Mouse (Mus musculus): ENCODE measurements around the gene Fam131c.

The Fam131c gene

DNA sequence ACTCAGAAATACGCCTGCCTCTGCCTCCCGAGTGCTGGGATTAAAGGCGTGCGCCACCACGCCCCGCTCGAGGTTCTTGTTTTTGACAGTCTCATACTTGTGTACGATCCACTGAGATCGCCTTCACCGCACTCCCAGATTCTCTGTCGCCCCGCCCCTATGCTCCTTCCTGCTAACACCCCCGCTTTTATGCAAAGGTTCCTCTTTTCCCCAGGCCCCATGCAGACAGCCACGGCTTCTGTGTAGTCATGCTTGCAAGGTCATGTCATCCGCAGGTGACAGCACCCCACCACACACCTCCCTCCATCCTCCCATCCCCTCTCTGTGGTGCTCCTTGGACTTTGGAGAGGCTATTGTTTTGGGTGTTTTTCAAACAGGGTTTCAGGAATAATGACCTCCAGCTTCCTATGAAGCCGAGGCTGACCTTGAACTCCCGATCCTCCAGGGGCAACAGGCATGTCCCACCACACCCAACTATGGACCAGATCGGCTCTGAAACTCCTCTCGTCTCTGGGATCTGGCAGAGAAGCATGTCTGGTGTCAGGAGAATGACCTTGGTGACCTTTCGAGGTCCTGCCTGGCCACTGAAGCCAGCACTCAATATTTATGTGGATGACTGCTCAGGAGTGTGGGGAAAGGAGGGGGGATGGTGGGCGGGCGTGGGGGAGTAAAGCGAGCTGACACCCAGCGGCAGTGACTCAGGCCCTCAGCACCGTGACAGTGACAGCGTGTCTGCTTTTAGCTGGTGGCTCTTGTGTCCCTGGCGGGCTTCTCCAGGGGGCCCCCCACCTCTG, 51.6 kb downstream of the Fam131c start:
- CTCF ChIA-PET = interaction anchor here in 3 of 4 experiments (0.6 to 3.6 kb wide), 8 partner anchors 8 to 272 kb away, joined by 3 to 21 read pairs (median 11); partner anchors contain the start of gene Fbxo42 (in 1 of the 3)
- POLR2A ChIA-PET = interaction anchor here in 3 of 4 experiments (0.6 to 11.8 kb wide), 24 partner anchors 9 to 374 kb away, joined by 3 to 342 read pairs (median 4); partner anchors contain the start of gene Casp9 (in 1 of the 3)

DNA sequence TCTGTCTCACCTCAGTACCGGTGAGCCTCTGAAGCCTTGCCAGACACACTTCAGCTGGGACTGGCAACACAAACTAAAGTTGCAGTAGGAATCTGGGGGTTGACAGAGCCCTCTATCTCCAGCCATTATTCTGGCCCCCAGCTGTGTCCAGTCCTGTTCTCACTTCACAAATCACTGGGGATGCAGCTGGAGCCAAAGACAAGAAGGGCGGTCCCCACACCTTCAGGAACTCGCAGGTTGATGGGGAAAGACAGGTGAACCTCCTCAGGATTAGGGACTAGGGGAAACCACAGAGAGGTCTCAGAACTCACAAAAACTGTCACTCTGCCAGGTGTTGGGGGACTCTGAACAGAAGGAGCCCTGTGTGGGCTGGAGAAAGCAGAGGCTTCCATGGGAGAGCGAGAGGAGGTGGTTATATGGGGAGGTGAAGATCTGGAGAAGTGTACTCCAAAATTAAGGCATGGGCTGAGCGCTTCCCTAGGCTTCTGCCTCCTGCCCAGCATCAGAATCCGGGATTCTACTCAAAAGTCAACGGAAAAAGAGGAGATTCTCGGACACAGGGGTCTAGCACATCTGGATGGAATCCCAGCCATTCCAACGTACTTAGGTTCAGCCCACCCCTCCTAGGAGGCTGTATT, 52.3 kb downstream of the Fam131c start, which contains the start of gene Hspb7:
Gene Hspb7, plus strand, starts transcription at position 588 of the 638 bp plus-strand sequence.
- POLR2A ChIA-PET = interaction anchor here in 3 of 4 experiments (0.6 to 11.8 kb wide), 30 partner anchors 8 to 374 kb away, joined by 3 to 342 read pairs (median 4); partner anchors contain the start of gene Casp9 (in 1 of the 3)
- CTCF ChIA-PET = interaction anchor here (0.7 to 3.6 kb wide), 15 partner anchors 9 to 669 kb away, joined by 3 to 21 read pairs (median 5); no protein-coding TSS in a partner anchor

DNA sequence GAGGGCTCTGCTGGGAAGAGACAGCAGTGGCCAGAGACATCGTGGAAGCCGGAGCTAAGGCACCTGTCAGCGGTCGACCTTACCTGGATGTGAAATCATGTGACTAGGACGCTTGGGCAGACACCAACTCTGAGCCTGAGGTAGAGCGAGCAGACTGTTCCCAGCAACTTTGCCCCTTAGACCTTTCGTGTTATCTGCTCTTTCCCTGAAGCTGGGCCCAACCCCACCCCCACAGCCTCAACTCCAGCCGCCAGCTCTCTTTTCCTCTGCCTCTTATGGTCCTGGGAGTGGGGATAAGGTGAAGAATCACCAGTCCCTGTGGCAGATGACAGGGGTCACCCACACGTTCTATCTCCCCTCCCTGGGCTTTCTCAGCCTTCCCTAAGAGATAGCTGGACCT, 52.9 kb downstream of the Fam131c start:
- CTCF ChIA-PET = interaction anchor here (0.7 to 3.6 kb wide), 16 partner anchors 9 to 668 kb away, joined by 3 to 21 read pairs (median 4); no protein-coding TSS in a partner anchor
- POLR2A ChIA-PET = interaction anchor here in 3 of 4 experiments (0.6 to 11.8 kb wide), 32 partner anchors 9 to 398 kb away, joined by 3 to 342 read pairs (median 4); partner anchors contain the start of gene Casp9 (in 1 of the 3)

- CTCF ChIA-PET = interaction anchor here (0.7 to 3.6 kb wide), 15 partner anchors 8 to 668 kb away, joined by 3 to 21 read pairs (median 5); no protein-coding TSS in a partner anchor
- POLR2A ChIA-PET = interaction anchor here in 3 of 4 experiments (0.5 to 11.8 kb wide), 25 partner anchors 8 to 398 kb away, joined by 3 to 342 read pairs (median 6); no protein-coding TSS in a partner anchor
Measured at GRCm38 (mm10) chr4:141421423-141421822, 53.4 kb downstream of the Fam131c start.

GRCm38 (mm10) chr4:141422841-141423240, 54.8 kb downstream of the Fam131c start:
- POLR2A ChIA-PET = interaction anchor here in 3 of 4 experiments (0.7 to 11.8 kb wide), 9 partner anchors 11 to 153 kb away, joined by 3 to 342 read pairs (median 4); partner anchors contain the start of gene Srarp (in 1 of the 3)
- CTCF ChIA-PET = interaction anchor here in 2 of 4 experiments (0.7 to 1.0 kb wide), 3 partner anchors 11 to 256 kb away, joined by 3 read pairs; no protein-coding TSS in a partner anchor

DNA sequence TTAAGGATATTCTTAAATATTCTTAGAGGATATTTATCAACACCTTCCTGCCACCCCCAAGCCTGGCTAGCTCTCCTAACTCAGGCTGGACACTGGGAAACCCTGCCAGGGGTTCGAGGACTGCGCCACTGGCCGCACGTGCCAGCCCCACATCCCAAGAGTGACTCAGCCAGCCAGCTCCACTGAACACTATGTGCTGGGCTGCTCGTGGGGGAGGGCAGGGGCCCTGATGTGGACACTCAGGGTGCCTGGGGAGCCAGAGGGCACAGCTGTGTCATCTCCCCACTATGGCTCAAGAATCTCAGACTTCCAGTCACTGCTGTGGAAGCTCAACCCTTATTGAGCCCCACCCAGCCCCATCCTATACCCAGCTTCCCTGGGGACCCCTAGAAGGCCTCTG, 55.3 kb downstream of the Fam131c start:
- POLR2A ChIA-PET = interaction anchor here in 3 of 4 experiments (0.5 to 11.8 kb wide), 11 partner anchors 9 to 153 kb away, joined by 3 to 342 read pairs (median 4); partner anchors contain the start of gene Srarp (in 1 of the 3)

DNA sequence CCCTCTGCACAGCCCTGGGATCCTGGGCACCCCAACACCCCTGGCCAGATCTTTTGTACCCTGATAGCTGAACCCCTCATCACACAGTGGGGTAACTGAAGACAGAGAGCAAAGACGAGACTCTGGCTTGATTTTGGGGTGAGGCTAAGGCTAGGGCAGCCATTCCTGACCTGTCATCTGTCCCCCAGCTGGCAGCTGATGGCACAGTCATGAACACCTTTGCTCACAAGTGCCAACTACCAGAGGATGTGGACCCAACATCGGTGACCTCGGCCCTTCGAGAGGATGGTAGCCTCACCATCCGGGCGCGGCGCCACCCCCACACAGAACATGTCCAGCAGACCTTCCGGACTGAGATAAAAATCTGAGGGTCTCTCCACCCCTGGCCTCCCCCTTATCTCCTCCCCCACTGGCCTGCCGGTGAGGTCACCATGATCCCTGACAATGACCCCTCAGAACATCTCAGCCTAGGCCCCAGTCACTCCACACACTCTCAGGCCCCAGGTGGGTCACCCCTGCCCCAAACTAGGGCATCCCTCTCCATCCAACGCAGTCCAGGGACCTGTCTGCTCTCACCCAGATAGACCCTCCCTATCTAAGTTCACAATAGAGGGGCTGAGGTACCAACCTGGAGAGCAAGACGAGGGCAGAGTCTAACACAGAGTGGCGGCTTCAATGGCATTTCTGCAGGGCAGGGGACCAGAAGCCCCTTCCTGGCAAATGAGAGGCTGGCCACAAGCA, 55.8 kb downstream of the Fam131c start:
- POLR2A ChIA-PET = interaction anchor here in 3 of 4 experiments (0.5 to 11.8 kb wide), 18 partner anchors 9 to 236 kb away, joined by 3 to 342 read pairs (median 8); partner anchors contain the start of genes Fam131c (in 1 of the 3), Srarp (in 1 of the 3) and Zbtb17 (in 1 of the 3)
- CTCF ChIA-PET = interaction anchor here in 1 of 4 experiments (0.9 to 2.6 kb wide), 3 partner anchors 12 to 257 kb away, joined by 3 to 39 read pairs (median 3); no protein-coding TSS in a partner anchor

More for the DNA sequence above, 55.3 kb downstream of the Fam131c start:
- CTCF ChIA-PET = interaction anchor here in 2 of 4 experiments (0.7 to 1.0 kb wide), 3 partner anchors 12 to 256 kb away, joined by 3 read pairs; no protein-coding TSS in a partner anchor

DNA sequence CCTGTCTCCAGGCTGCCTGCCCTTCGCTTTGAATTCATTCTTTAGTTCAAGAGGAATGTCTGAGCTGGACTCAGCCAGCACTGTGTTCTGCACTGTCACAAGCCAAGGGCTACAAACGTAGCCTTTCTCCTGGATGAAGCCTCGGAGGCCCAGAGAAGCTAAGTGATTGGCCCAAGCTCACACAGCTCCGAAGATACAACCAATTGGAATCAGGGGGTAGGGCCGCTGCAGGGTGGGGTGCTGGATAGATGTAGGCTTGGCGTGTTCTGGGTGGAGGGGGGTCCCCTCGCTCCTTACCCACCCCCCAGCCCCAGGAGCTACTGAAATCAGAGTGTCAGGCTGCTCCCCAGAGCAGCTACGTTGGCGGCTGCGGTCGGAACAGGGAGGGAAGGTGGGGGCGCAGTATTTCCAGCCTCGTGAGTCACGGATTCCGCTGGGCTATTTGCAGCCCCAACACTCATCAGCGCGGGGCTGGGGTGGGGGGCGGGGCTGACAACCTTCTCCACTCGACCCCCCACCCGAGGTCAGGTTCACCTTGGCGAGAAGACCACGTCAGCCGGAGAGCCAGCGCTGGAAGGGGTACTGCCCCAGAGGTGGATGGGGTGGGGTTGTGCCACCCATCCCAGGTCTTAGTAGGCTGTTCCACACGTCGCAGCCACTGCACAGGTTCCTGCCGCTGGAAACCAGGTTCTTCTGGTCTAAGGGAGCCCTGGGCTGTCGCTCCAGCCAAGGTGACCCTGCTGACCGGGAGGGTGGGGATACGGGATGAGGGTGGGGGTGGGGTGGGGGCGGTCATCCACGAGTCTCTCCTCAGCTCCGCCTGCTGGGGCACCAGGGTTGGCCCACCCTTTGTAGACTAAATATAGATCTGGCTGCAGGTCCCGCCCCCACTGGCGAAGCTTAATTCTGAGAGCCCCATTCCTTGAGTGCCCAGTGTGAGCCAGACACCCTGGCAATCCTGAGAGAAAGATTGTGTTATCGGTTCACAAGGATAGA, 57.8 kb downstream of the Fam131c start:
- ChIA-PET POLR2A (interaction anchor here (0.6 to 11.8 kb wide), 164 partner anchors 7 to 1799 kb away, joined by 3 to 342 read pairs (median 4); partner anchors contain the start of genes Casp9 (in 3 of the 4), Srarp (in 3 of the 4), Tmem82 (in 3 of the 4) and Spen (in 2 of the 4)), CTCF (interaction anchor here (0.5 to 3.5 kb wide), 52 partner anchors 8 to 384 kb away, joined by 3 to 39 read pairs (median 4); partner anchors contain the start of genes Srarp (in 2 of the 4), Clcnka (in 1 of the 4), Fam131c (in 1 of the 4) and Fbxo42 (in 1 of the 4))

- POLR2A ChIA-PET = interaction anchor here in 3 of 4 experiments (0.6 to 11.8 kb wide), 89 partner anchors 8 to 634 kb away, joined by 3 to 342 read pairs (median 6); partner anchors contain the start of genes Clcnkb (in 2 of the 3), Srarp (in 2 of the 3), Tmem82 (in 2 of the 3) and Zbtb17 (in 2 of the 3)
- CTCF ChIA-PET = interaction anchor here (0.6 to 3.5 kb wide), 31 partner anchors 8 to 279 kb away, joined by 3 to 39 read pairs (median 4); partner anchors contain the start of genes Fbxo42 (in 1 of the 4), Srarp (in 1 of the 4) and Tmem82 (in 1 of the 4)
Measured at GRCm38 (mm10) chr4:141426796-141427745, 59.1 kb downstream of the Fam131c start.

DNA sequence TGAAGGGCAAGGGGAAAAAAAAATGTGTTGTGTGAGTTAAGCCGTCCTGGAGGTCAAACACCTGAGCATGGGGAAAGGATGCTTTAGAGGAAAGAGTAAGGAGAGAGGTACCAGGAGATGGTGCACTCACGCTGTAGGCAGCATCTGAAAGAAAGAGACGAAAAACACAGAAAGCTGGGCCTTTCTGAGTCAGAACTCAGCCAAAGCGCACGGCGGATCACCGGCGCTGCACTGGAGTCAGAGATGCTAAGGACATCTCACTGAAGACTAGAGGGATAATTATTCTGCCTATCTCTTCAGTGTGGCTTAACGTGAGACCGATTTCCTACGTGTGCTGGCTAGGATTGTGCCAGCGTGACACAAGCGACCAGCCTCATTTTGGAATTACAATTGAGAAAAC, 59.9 kb downstream of the Fam131c start:
- POLR2A ChIA-PET = interaction anchor here in 3 of 4 experiments (0.6 to 11.8 kb wide), 38 partner anchors 8 to 322 kb away, joined by 3 to 342 read pairs (median 6); partner anchors contain the start of genes Zbtb17 (in 2 of the 3), Clcnkb (in 1 of the 3), Rsc1a1 (in 1 of the 3) and Srarp (in 1 of the 3)
- CTCF ChIA-PET = interaction anchor here (0.6 to 3.5 kb wide), 7 partner anchors 16 to 227 kb away, joined by 3 to 28 read pairs (median 5); no protein-coding TSS in a partner anchor

GRCm38 (mm10) chr4:141429381-141429780, 61.4 kb downstream of the Fam131c start:
- CTCF ChIA-PET = interaction anchor here (0.5 to 5.0 kb wide), 51 partner anchors 8 to 581 kb away, joined by 3 to 82 read pairs (median 4); partner anchors contain the start of genes Hspb7 (in 3 of the 4) and Zbtb17 (in 1 of the 4)
- POLR2A ChIA-PET = interaction anchor here (0.6 to 11.8 kb wide), 25 partner anchors 9 to 364 kb away, joined by 3 to 342 read pairs (median 4); partner anchors contain the start of genes Hspb7 (in 2 of the 4), Casp9 (in 1 of the 4) and Zbtb17 (in 1 of the 4)

DNA sequence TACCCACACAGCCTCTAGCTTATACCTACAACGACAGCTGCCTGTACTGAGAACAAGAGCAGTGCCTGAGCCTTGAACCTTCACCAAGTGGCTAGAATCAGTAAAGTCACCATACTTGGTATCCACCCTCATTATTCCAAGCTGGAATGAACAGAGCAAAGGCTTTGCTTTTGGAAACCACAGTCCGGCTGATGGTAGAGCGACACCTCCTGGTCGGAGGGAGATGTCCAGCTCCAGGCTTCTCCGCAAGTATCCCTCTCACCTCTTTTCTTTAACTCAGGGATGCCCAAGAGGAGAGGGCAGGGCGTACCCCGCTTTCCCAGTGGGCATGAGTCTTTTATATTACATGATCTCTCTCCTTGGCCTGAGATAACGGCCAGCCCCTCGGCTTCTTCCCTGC, 61.8 kb downstream of the Fam131c start:
- ChIA-PET POLR2A (interaction anchor here (0.6 to 11.8 kb wide), 27 partner anchors 9 to 363 kb away, joined by 3 to 342 read pairs (median 4); partner anchors contain the start of genes Hspb7 (in 2 of the 4), Casp9 (in 1 of the 4) and Zbtb17 (in 1 of the 4)), CTCF (interaction anchor here (0.5 to 5.0 kb wide), 61 partner anchors 9 to 581 kb away, joined by 3 to 82 read pairs (median 4); partner anchors contain the start of genes Hspb7 (in 3 of the 4) and Zbtb17 (in 1 of the 4))

GRCm38 (mm10) chr4:141430997-141431396, 63.0 kb downstream of the Fam131c start:
- CTCF ChIA-PET = interaction anchor here in 3 of 4 experiments (0.5 to 5.0 kb wide), 86 partner anchors 8 to 576 kb away, joined by 3 to 82 read pairs (median 4); partner anchors contain the start of genes Hspb7 (in 2 of the 3), Fblim1 (in 1 of the 3), Tmem82 (in 1 of the 3) and Zbtb17 (in 1 of the 3)
- POLR2A ChIA-PET = interaction anchor here in 3 of 4 experiments (0.6 to 9.4 kb wide), 44 partner anchors 8 to 270 kb away, joined by 3 to 90 read pairs (median 6); partner anchors contain the start of genes Clcnka (in 1 of the 3), Clcnkb (in 1 of the 3), Hspb7 (in 1 of the 3) and Zbtb17 (in 1 of the 3)
